Mouse (Mus musculus) A20 (cell line): Measurements from ENCODE around the gene Myl10.
A peak's percentile ranks its signal among the peaks of the same experiment; 100 is the strongest.
"Not testable (repeated sequence)": the region's sequence is repeated elsewhere in the genome, so short reads cannot be mapped to it uniquely, and the experiment has no call there.

Source experiments
- DNase-seq: peaks from one replicate; pipeline ENCODE4 v3.0.0-alpha.2; 2011; ENCODE audit warnings: low read depth, low spot score

Gene Myl10

GRCm38 (mm10) chr5:136704151-136704550 is 11.2 kb downstream of the Myl10 start:
- no peak for DNase-seq

DNA sequence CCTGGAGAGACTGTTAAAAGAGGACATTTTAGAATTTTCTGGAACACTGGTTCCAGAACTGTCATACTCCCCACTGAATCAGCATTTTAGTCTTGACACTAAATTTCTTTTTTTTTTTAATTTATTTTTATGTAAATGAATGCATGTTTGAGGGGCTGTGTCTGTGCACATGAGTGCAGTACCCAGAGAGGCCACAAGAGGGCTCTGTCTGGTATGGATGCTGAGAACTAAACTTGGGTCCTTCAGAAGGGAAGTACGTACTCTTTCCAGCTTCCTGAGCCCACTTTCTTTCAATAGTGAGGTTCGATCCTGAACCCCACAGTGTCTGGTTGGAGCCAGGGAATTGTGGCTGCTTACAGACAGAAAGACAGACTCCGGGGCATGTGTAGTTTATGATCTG is 12.6 kb downstream of the Myl10 start:
- DNase-seq, result peak; percentile 49

GRCm38 (mm10) chr5:136706803-136707202 is 13.9 kb downstream of the Myl10 start:
- DNase-seq, result peak; percentile 74

DNA sequence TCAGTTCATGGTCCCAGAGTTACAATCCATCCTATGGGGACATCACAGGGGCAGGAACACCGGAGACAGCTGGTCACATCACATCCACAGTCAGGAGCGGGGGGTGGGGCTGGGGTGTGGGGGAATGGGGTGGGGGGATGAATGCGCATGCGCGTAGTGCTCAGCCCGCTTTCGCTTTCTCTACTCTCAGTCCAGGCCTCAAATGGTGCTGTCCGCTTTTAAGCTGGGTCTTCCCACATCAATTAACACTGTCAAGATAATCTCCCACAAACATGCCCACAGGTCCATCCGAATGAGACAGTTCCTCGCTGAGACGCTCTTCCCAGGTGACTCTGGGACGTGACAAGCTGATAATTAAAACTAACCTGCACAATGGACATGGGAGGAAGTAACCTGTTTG is 15.2 kb downstream of the Myl10 start:
- DNase-seq, result no peak

DNA sequence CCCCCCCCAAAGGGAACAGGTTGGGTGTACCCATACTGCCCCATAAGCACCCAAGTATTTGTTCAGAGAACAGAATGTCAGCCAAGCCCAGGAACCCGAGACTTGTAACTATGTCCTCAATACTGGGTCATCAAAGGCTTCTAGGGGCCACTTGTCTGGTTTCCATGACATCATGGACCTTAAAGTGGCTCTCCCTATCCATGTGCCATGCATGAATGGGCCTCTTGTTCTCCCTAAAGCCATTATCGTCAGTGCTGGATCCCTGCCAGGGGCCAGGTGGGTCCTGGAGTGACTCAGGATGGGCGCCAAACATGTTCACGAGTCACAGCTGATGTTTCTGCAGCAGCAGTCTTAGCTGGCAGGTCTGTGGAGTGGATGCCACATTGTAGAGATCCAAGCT is 17.8 kb downstream of the Myl10 start:
- no peak for DNase-seq

DNA sequence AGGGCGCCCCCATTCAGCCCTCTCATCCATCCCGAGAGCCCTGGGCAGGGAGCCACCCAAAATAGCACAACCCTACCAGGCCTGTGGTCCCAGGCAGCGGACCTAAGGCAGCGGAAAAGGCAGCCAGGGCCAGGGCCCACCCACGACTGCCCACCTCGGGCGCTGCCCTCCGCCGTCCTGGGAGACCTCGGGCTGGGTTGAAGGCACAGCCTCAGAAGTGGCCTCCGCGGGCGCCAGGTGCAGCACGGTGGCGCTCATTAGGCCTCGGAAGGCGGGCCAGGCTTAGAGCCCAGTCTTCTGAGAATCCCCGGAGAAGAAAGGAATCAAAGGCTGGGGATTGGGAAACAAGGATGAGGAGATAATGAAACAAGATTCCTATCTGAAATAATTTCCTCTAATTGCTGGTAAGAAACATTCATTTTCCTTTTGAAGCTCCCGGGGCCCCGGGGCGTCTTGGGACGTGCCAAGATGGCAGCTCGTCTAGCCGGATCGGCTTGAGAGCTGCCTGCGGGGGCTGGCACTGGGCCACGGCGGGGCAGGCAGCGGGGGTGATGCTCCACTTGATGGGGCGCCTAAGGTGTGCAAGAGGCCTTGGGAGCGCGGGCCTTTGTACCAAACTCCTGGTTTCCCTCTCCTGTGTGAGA is 21.4 kb downstream of the Myl10 start:
- DNase-seq, result no peak

DNA sequence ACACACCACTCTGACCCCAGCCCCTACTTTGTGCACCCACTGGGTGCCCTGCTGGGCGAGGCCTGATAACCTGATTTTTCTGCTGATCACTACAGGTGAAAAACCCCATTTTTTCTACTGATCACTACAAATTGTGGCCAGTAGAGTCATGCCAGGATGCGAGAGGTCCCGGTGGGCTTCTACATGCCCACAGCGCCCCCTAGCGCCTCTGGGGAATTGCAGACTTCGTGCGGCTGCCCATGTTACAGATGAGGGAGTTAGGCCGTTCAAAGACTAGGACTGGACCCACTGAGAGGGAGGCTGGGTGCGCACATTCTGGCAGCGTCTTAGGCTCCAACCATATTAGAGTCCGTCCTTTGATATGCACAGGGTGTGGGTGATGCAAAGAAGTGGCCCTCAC is 21.9 kb downstream of the Myl10 start:
- peak; percentile 62 for DNase-seq

GRCm38 (mm10) chr5:136716696-136717572 is 24.0 kb downstream of the Myl10 start:
- peak; percentile 27 for DNase-seq

DNA sequence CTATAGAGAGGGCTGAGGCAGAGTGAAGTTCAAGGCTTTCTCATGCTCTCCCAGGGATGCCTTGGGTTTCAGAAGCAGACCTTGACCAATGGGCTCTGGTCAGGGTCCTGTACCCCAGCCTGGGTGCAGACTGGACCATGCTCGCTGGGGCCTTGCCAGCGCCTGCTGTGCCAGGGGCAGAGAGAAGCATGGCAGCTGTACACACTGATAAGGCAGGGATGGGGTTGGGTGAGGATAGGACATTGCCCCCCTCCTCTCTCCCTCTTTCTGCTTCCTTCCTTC is 24.6 kb downstream of the Myl10 start:
- no peak for DNase-seq

- no peak for DNase-seq
These were observed 25.7 kb downstream of the Myl10 start for GRCm38 (mm10) chr5:136718656-136719055.

- DNase-seq, result no peak
These were observed 28.6 kb downstream of the Myl10 start for GRCm38 (mm10) chr5:136721596-136721995.

DNA sequence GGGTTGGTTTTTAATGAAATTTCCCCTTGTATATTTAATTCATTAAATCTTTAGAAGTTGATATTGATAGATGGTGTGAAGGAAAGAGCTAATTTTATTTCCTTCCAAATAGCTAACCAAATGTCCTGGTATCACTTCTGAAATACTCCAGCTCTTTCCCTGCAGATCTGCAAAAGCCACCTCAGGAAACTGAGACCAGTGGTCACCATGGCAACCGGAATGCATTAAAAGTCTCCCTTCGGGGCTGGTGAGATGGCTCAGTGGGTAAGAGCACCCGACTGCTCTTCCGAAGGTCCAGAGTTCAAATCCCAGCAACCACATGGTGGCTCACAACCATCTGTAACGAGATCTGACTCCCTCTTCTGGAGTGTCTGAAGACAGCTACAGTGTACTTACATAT is 33.3 kb downstream of the Myl10 start:
- not testable (repeated sequence) for DNase-seq

GRCm38 (mm10) chr5:136738918-136739317 is 46.0 kb downstream of the Myl10 start:
- DNase-seq, result no peak

DNA sequence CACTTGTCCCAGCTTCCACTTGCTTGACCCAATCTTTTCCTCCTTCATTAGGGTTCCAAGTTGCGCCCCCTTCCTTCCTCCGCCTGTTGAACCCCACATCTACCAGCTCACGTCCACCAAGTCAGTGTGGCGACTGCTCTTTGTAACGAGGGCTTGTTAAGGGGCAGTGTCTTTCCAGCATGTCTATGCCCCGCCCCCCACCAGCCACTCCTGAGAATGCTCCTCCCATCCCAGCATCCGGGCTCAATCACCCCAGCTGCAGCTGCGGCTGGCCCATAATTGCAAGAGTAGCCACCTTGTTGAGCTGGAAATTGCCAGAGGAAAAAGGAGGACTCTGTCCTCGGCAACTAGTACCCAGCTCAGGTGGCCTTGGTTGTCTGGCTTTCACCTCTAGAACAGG is 53.6 kb downstream of the Myl10 start:
- DNase-seq, result no peak
